10 mouse cellular contexts compared by ENCODE assay signal in the genomic region with DNA sequence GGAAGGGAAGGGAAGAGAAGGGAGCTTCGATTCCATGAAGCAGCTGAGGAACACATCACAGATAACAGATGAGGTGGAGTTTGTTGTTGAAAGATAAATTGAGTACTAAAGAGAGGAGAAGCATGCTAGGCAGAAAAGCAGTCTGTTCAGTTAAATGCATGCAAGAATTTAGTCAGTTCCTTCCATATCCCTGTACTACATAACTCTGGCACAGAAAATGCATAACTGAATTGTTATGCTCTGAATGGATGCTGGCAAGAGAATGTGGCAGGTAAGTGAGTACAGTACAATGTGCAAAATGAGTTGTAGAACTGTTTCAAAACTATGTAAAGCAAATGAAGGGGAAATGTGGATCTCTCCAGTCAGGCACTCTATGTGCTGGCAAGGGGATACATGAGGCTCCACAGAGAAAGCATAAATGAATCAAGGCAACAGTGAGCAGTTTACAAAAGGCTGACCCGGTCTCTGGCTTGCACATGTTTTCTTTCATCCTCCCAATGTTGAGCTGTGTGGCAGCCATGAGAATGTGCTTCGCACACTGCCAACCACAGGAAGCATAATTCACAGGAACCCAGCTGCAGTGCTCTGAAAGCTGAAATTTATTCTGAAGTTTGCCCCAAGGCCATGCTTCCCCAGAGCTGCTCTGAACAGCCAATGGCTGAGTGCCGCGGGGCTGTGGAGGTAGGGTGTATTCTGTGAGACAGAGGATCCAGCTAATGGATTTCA.
A peak's percentile ranks its signal among the peaks of the same experiment; 100 is the strongest.
DNase-seq lines count a peak whose midpoint lies in the region; ATAC-seq and TF ChIP-seq lines count a peak whose summit lies in the region.
"Had no signal": no experiment of that assay in that cellular context is flagged by ENCODE, and none has a peak within 500 bp of the region (broad histone marks: within the 10 kb centered on the region; RNA-seq: fewer than 3 reads in every experiment).

No protein-coding gene starts in this region.

- ATAC-seq in intestine, embryonic 14.5 days (replicated peaks; ENCODE audit: low FRiP score, low TSS enrichment, low read depth), result peak; percentile 60
- ATAC-seq in intestine, postnatal 0 days, result no peak
- peak; percentile 80 for ATAC-seq in hindbrain, embryonic 16.5 days

- no peaks in the 10 kb centered on the region for H3K27me3 ChIP-seq in intestine, embryonic 14.5 days (replicated peaks; ENCODE audit: control insufficient read depth, insufficient read depth, low read length)
- H3K27me3 ChIP-seq in intestine, postnatal 0 days (replicated peaks; ENCODE audit: control insufficient read depth, insufficient read depth, low read length), result no peaks in the 10 kb centered on the region
- H3K27me3 ChIP-seq in embryonic facial prominence, embryonic 10.5 days (replicated peaks; ENCODE audit: low read depth, poor library complexity, severe bottlenecking), result no peaks in the 10 kb centered on the region
- no peaks in the 10 kb centered on the region for H3K27me3 ChIP-seq in hindbrain, embryonic 16.5 days (replicated peaks; ENCODE audit: control insufficient read depth, insufficient read depth, low read length)

- no peak overlapping the region for H3K9ac ChIP-seq in intestine, embryonic 14.5 days (ENCODE audit: low read length)
- no peak overlapping the region for H3K9ac ChIP-seq in intestine, postnatal 0 days (ENCODE audit: low read depth, low read length)
- no peak overlapping the region for H3K9ac ChIP-seq in hindbrain, embryonic 16.5 days (ENCODE audit: low read depth, low read length)

- H3K36me3 ChIP-seq in intestine, embryonic 14.5 days (ENCODE audit: control insufficient read depth, insufficient read depth, low read length), result no peaks in the 10 kb centered on the region
- H3K36me3 ChIP-seq in intestine, postnatal 0 days (ENCODE audit: control insufficient read depth, insufficient read depth), result no peaks in the 10 kb centered on the region
- H3K36me3 ChIP-seq in embryonic facial prominence, embryonic 10.5 days (replicated peaks), result no peaks in the 10 kb centered on the region
- H3K36me3 ChIP-seq in hindbrain, embryonic 16.5 days (ENCODE audit: control insufficient read depth, insufficient read depth, low read length), result no peaks in the 10 kb centered on the region

- peak; percentile 52 for DNase-seq in intestine, embryonic 14.5 days (ENCODE audit: low spot score)
- DNase-seq in 3T3-L1 (ENCODE audit: low read depth, low spot score), result peak; percentile 11
- DNase-seq in embryonic facial prominence, embryonic 10.5 days (ENCODE audit: low spot score), result peak; percentile 18
- DNase-seq in thymus, postnatal 14 days, result no peak
- DNase-seq in layer of hippocampus, adult 8-10 months (ENCODE audit: low spot score in 2 of 2), result no peak
- no peak for DNase-seq in MN1 (ENCODE audit: low spot score)
- DNase-seq: lung, adult 18-20 months; right cerebral cortex, postnatal 14 days had no signal

- TF ChIP-seq CTCF in intestine, postnatal 0 days (IDR thresholded peaks at IDR 0.05; ENCODE audit: low read depth), result no peak

- no peaks in the 10 kb centered on the region; the same call in 1 of the 2 replicates for H3K4me1 ChIP-seq in intestine, embryonic 14.5 days (replicated peaks; ENCODE audit: control insufficient read depth, insufficient read depth, low read length)
- H3K4me1 ChIP-seq in intestine, postnatal 0 days (replicated peaks; ENCODE audit: control insufficient read depth, insufficient read depth, low read length), result no peaks in the 10 kb centered on the region
- no peaks in the 10 kb centered on the region for H3K4me1 ChIP-seq in embryonic facial prominence, embryonic 10.5 days
- H3K4me1 ChIP-seq in hindbrain, embryonic 16.5 days (ENCODE audit: control insufficient read depth, insufficient read depth, low read depth, low read length), result no peaks in the 10 kb centered on the region

- no peaks in the 10 kb centered on the region for H3K9me3 ChIP-seq in intestine, embryonic 14.5 days (ENCODE audit: control insufficient read depth, low read length)
- no peaks in the 10 kb centered on the region for H3K9me3 ChIP-seq in intestine, postnatal 0 days (ENCODE audit: control insufficient read depth)
- no peaks in the 10 kb centered on the region for H3K9me3 ChIP-seq in embryonic facial prominence, embryonic 10.5 days
- no peaks in the 10 kb centered on the region for H3K9me3 ChIP-seq in hindbrain, embryonic 16.5 days (ENCODE audit: control insufficient read depth, low read length)

- no peak overlapping the region for H3K4me3 ChIP-seq in intestine, embryonic 14.5 days (ENCODE audit: low read depth, low read length)
- H3K4me3 ChIP-seq in intestine, postnatal 0 days (ENCODE audit: low read depth, low read length), result no peak overlapping the region
- H3K4me3 ChIP-seq in embryonic facial prominence, embryonic 10.5 days, result no peak overlapping the region
- no peak overlapping the region for H3K4me3 ChIP-seq in hindbrain, embryonic 16.5 days (ENCODE audit: low read length)

- no peak overlapping the region for H3K4me2 ChIP-seq in intestine, embryonic 14.5 days (ENCODE audit: low read length)
- no peak overlapping the region for H3K4me2 ChIP-seq in intestine, postnatal 0 days (replicated peaks; ENCODE audit: low read depth)
- no peak overlapping the region for H3K4me2 ChIP-seq in hindbrain, embryonic 16.5 days (ENCODE audit: low read length)

- WGBS in intestine, embryonic 14.5 days, result 29% methylated on average over 5 of the region's 5 CpGs
- WGBS in intestine, postnatal 0 days, result 67% methylated on average over 5 of the region's 5 CpGs
- WGBS in embryonic facial prominence, embryonic 10.5 days, result 66% methylated on average over 5 of the region's 5 CpGs
- 50% methylated on average over 5 of the region's 5 CpGs for WGBS in hindbrain, embryonic 16.5 days

- peak overlapping the region; percentile 43; the same call in 1 of the 2 replicates for H3K27ac ChIP-seq in intestine, embryonic 14.5 days (ENCODE audit: low read depth)
- H3K27ac ChIP-seq in intestine, postnatal 0 days (ENCODE audit: low read depth, low read length), result no peak overlapping the region
- H3K27ac ChIP-seq in embryonic facial prominence, embryonic 10.5 days (replicated peaks), result no peak overlapping the region
- no peak overlapping the region for H3K27ac ChIP-seq in hindbrain, embryonic 16.5 days (ENCODE audit: low read depth, low read length)

Comparison
In these comparisons a context has a peak if more than half of its experiments do, and no peak if none do; other contexts are left out.
1. DNase-seq: peak in intestine, embryonic 14.5 days (single experiment), 3T3-L1 (single experiment) and embryonic facial prominence, embryonic 10.5 days (single experiment); none in thymus, postnatal 14 days (single experiment), layer of hippocampus, adult 8-10 months (0 of 2) and MN1 (single experiment).